Mouse (Mus musculus) MEL (cell line): ENCODE measurements at regions not wholly inside any gene's neighbourhood (a gene's known extent, or its start where the extent isn't known, plus 50 kb on each side); places are given as distances from the start of the nearest gene placed in this dataset.

Experiments
- CTCF ChIP-seq, 3 experiments: IDR thresholded peaks in 2 of 3; conservative IDR thresholded peaks in 1 of 3; 2 replicates each; pipeline ENCODE4 v1.5.1; 2011 to 2012; ENCODE audit warnings: low read length in 3 of 3, low read depth in 2 of 3, mild to moderate bottlenecking in 2 of 3, improper control_type of control experiment in 1 of 3, inconsistent platforms in 1 of 3, mixed read lengths in 1 of 3, moderate library complexity in 1 of 3; ENCODE audit not compliant: control insufficient read depth in 1 of 3, insufficient read depth in 1 of 3, poor library complexity in 1 of 3, severe bottlenecking in 1 of 3
- JUND ChIP-seq: IDR thresholded peaks from 2 replicates; pipeline ENCODE4 v1.6.1; 2011; ENCODE audit warnings: low read depth, mild to moderate bottlenecking, improper control_type of control experiment, low read length
- MYC ChIP-seq: IDR thresholded peaks from 2 replicates; pipeline ENCODE4 v1.6.1; 2011; ENCODE audit warnings: low read depth, mild to moderate bottlenecking, low read length, improper control_type of control experiment, moderate library complexity
- POLR2A ChIP-seq, 2 experiments: IDR thresholded peaks; 2 replicates each; pipeline ENCODE4 v1.6.1; 2011 to 2012; ENCODE audit warnings: low read length in 2 of 2, mild to moderate bottlenecking in 2 of 2, control low read depth in 1 of 2, improper control_type of control experiment in 1 of 2, low read depth in 1 of 2, moderate library complexity in 1 of 2; ENCODE audit not compliant: control insufficient read depth in 1 of 2, insufficient read depth in 1 of 2, poor library complexity in 1 of 2
- POLR2AphosphoS2 ChIP-seq: IDR thresholded peaks from 2 replicates; pipeline ENCODE4 v1.6.1; 2011; ENCODE audit warnings: low read length, improper control_type of control experiment
- SMC3 ChIP-seq: IDR thresholded peaks from 2 replicates; pipeline ENCODE4 v1.6.1; 2011; ENCODE audit warnings: low read depth, low read length, improper control_type of control experiment
- TBP ChIP-seq: IDR thresholded peaks from 2 replicates; pipeline ENCODE4 v1.8.0; 2011; ENCODE audit warnings: low read depth, low read length, improper control_type of control experiment
- ZC3H11A ChIP-seq: IDR thresholded peaks from 2 replicates; pipeline ENCODE4 v1.6.1; 2012; ENCODE audit warnings: low read depth, mild to moderate bottlenecking, inconsistent platforms, low read length, improper control_type of control experiment
- ZNF384 ChIP-seq: IDR thresholded peaks from 2 replicates; pipeline ENCODE4 v1.6.1; 2012; ENCODE audit warnings: low read depth, mild to moderate bottlenecking, inconsistent platforms, low read length, improper control_type of control experiment

DNA sequence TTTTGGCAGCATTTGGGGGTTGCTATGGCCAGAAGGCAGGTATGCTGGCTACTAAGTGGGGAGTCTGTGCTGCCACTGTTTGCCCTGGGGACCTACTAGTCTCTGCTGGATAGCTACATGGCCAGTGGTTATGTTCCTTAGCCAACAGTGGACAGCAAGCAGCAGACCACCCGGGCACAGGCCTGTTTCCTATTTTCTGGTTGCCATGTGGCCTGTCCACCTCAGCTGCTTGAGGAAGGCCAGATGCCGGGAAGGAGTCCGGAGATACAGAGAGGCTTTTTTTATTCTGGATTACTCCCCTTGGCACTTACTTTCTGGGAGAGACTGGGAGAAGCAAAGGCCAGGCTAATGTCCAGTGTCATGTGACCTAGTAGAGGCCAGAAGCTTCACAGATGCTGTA is 219.4 kb downstream of the 1500009L16Rik start:
- TF ChIP-seq TBP (no peak), SMC3 (no peak), POLR2AphosphoS2 (no peak), CTCF (IDR thresholded peaks at IDR 0.05 in 2 of 3, conservative IDR thresholded peaks at IDR 0.05 in 1 of 3; ENCODE audit: control insufficient read depth in 1 of 3, insufficient read depth in 1 of 3, low read depth in 2 of 3, low read length in 3 of 3, poor library complexity in 1 of 3, severe bottlenecking in 1 of 3) (no peak), ZC3H11A (no peak), JUND (no peak), POLR2A (IDR thresholded peaks at IDR 0.05; ENCODE audit: control insufficient read depth in 1 of 2, insufficient read depth in 1 of 2, low read depth in 1 of 2, low read length in 2 of 2, poor library complexity in 1 of 2) (no peak), MYC (no peak), ZNF384 (no peak)
